Mouse (Mus musculus): ENCODE measurements around the gene Lhx5.

The Lhx5 gene

GRCm38 (mm10) chr5:120432486-120433015 lies 1.1 kb downstream of the Lhx5 start:
- DNase-seq (ENCODE audit: low spot score): no peak

GRCm38 (mm10) chr5:120433135-120433760 lies 1.7 kb downstream of the Lhx5 start:
- DNase-seq (ENCODE audit: low spot score): no peak

GRCm38 (mm10) chr5:120434231-120434735 lies 2.8 kb downstream of the Lhx5 start:
- DNase-seq (ENCODE audit: low spot score): no peak

GRCm38 (mm10) chr5:120435006-120435681 lies 3.6 kb downstream of the Lhx5 start:
- DNase-seq (ENCODE audit: low spot score): no peak

- no peak for DNase-seq (ENCODE audit: low spot score)
These were observed 4.4 kb downstream of the Lhx5 start for GRCm38 (mm10) chr5:120435731-120436501.

- DNase-seq (ENCODE audit: low spot score): no peak
These were observed 5.5 kb downstream of the Lhx5 start for GRCm38 (mm10) chr5:120436885-120437495.

DNA sequence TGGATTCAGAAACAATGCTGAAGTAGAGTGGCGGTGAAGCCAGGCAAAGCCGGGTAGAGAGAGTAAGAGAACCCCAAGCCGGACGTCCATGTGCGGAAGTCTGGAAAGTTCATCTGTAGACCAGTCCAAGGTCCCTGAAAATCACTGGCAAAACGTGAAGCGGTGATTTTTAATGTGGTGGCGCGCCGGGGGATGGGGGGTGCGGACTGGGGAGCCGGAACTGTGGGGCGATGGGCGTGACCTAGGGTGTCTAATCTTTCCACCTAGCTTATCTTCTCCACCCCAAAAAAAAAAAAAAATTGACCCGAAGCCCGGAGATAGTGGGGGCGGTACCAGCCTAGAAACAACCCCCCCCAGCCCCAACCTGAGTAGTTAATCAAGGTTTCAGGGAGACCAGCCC lies 6.0 kb downstream of the Lhx5 start:
- no peak for DNase-seq (ENCODE audit: low spot score)

GRCm38 (mm10) chr5:120437986-120438385 lies 6.5 kb downstream of the Lhx5 start:
- no peak for DNase-seq (ENCODE audit: low spot score)

- no peak for DNase-seq (ENCODE audit: low spot score)
These were observed 7.0 kb downstream of the Lhx5 start for GRCm38 (mm10) chr5:120438469-120438868.

- no peak for DNase-seq (ENCODE audit: low spot score)
These were observed 7.7 kb downstream of the Lhx5 start for GRCm38 (mm10) chr5:120438991-120439710.

DNA sequence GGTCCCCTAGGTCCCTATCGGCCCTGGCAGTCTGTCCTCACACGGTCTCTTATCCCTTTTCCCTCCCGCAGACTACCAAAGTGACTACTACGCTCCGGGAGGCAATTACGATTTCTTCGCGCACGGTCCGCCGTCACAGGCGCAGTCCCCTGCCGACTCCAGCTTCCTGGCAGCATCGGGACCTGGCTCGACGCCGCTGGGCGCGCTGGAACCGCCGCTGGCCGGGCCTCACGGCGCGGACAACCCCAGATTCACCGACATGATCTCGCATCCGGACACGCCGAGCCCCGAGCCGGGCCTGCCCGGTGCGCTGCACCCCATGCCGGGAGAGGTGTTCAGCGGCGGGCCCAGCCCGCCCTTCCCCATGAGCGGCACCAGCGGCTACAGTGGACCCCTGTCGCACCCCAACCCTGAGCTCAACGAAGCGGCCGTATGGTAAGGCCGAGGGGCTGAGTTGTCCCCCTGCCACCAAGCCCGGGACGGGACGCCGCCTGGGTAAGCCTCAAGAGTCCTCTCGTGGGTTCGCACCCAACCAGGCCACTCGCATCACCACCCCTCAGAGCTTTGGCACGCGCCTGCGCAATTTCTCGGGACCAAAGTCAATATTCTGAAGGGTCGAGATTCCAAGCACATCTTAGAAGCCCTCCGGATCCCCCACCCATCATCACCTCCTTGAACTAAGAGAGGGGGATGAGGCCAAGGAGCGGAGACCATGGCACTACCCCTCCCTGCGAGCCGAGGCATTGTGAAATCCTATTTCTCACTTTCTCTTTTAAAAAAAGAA lies 8.6 kb downstream of the Lhx5 start:
- no peak for DNase-seq (ENCODE audit: low spot score)

GRCm38 (mm10) chr5:120440733-120441132 lies 9.2 kb downstream of the Lhx5 start:
- peak; percentile 66 for DNase-seq (ENCODE audit: low spot score)

GRCm38 (mm10) chr5:120447305-120447704 lies 15.8 kb downstream of the Lhx5 start:
- no peak for DNase-seq (ENCODE audit: low spot score)

GRCm38 (mm10) chr5:120454756-120455337 lies 23.3 kb downstream of the Lhx5 start:
- DNase-seq (ENCODE audit: low spot score): no peak

DNA sequence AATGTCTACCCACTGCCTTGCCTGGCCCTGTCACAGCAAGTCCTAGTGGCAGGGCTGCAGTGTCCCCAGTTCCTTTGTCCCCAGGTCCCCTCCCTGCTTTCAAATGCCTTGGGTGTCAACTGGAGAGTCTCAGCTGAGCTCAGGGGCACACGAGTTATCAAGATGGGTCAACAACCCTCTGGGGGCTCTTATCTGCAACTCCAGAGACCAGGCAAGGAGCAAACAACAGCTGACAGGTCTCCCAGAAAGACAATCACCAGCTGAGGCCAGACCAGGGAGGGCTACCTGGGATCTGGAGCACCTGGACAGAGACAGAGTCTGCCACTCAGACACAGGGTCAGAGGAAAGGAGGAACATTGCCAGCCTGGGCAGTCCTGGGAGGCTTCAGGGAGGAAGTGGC lies 24.8 kb downstream of the Lhx5 start:
- DNase-seq (ENCODE audit: low spot score): no peak

DNA sequence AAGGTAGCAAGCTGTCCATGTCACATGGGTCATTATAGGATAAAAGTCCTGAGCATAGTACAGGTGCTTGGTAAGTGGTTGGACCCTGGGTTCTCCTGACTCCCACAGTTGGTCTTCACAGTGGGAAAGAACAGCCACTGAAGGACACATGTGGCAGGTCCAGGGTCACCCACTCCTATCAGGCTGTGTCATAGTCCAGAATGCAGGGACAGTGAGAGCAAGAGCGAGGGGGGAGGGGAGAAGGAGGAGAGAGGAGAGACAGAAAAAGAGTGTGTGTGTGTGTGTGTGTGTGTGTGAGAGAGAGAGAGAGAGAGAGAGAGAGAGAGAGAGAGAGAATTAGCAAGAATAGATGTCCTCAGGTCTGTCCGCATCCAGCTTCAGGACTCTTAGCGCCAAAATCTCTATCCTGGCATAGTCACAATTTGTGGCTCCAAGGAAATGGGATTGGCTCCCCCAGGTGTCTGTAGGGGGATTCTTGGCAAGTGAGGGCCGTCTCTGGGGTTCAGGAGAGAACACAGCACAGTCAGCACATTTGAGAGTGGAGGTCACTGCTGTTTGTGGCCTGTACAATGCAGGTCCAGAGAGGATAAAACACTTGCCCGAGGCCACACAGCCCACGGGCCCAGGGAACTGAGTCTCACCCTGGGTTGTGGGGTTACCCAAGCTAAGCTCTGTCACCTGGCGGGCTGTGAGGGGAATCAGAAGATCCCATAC lies 25.5 kb downstream of the Lhx5 start:
- DNase-seq (ENCODE audit: low spot score): no peak

- DNase-seq (ENCODE audit: low spot score): no peak
These were observed 26.1 kb downstream of the Lhx5 start for GRCm38 (mm10) chr5:120457628-120458027.

- DNase-seq (ENCODE audit: low spot score): no peak
These were observed 27.6 kb downstream of the Lhx5 start for GRCm38 (mm10) chr5:120459133-120459532.

DNA sequence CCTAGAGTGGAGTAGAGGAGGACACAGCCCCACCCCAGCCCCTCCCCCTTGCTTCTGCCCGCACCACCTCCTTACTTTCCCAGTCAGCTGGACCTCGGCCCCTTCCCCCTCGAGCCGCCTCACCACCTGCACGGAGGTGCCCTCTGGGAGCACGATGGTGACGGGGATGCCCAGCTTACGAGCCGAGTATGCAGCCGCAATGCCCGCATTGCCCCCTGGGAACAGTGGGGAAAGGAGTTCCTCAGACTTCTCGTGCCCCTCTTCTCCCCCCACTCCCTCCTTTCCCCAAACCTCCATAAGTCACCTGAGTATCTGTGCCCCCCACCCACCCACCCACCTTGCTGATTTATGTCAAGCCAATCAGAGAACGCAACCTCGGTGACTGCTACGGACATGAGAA lies 30.4 kb downstream of the Lhx5 start:
- DNase-seq (ENCODE audit: low spot score): no peak

DNA sequence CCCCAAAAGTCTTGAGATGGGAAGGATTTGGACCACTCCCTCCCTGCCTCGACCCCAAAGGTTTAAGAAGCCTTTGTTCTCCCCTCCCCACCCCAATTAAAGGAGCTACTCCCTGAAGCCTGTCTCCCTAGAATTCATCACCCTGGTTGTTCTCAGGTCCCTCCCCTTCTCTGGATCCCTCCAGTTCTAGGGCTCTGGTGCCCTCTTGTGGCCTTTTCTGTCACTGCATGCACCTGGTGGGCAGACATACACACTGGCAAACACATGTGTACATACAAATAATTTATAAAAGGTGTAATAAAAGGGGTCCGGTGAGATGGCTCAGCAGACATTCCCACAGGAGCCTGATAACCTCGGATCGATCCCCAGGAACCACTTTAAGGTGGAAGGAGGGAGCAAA lies 32.8 kb downstream of the Lhx5 start:
- DNase-seq (ENCODE audit: low spot score): no peak

Data from urinary bladder, postnatal 10 days (tissue).